Mouse (Mus musculus): ENCODE data around the gene Daam1. TPM values are rescaled to one million over a fixed set of nuclear protein-coding genes. Genes with fewer than 3 reads are reported as not detected.

Daam1 gene
- polyA plus RNA-seq, 1 experiment from 2014 or later: 17.6 TPM

- Histone ChIP-seq H3K36me3 (ENCODE audit: poor library complexity, severe bottlenecking) (no peaks in the 10 kb centered on the region), H3K4me1 (no peaks in the 10 kb centered on the region), H3K9ac (no peak overlapping the region), H3K27ac (no peak overlapping the region), H3K4me3 (no peak overlapping the region), H3K9me3 (replicated peaks) (no peaks in the 10 kb centered on the region), H3K27me3 (no peaks in the 10 kb centered on the region), H3K4me2 (no peak overlapping the region)
- ATAC-seq: no peak
- WGBS: 95% methylated on average over 14 of the region's 14 CpGs
Measured at GRCm38 (mm10) chr12:71812567-71812966, 18.3 kb upstream of the Daam1 start.

DNA sequence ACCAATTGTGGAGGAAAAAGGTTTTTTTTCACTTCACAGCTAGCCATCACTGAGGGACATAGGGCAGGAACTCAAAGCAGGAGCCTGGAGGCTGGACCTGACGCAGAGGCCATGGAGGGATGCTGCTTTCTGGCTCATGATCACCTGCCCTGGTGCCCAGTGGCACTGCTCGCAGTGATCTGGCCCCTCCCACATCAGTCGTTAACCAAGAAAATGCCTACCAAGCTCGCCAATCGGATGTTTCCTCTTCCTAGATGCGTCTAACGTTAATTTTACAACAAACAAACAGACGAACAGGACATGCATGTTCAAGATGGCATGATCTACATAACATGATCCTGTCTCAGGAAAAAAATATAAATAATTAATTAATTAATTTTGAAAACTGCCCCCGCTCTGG lies 17.6 kb upstream of the Daam1 start:
- Histone ChIP-seq H3K27me3 (no peaks in the 10 kb centered on the region), H3K4me2 (no peak overlapping the region), H3K36me3 (ENCODE audit: poor library complexity, severe bottlenecking) (no peaks in the 10 kb centered on the region), H3K4me1 (no peaks in the 10 kb centered on the region), H3K9ac (no peak overlapping the region), H3K4me3 (no peak overlapping the region), H3K9me3 (replicated peaks) (no peaks in the 10 kb centered on the region), H3K27ac (no peak overlapping the region)
- 88% methylated on average over 9 of the region's 9 CpGs for WGBS
- no peak for ATAC-seq

- no peak overlapping the region for H3K9ac ChIP-seq
- no peak overlapping the region for H3K4me2 ChIP-seq
- WGBS: 45% methylated on average over 7 of the region's 7 CpGs
- H3K27me3 ChIP-seq: no peaks in the 10 kb centered on the region
- no peak for ATAC-seq
- H3K4me1 ChIP-seq: no peaks in the 10 kb centered on the region
- no peaks in the 10 kb centered on the region for H3K36me3 ChIP-seq (ENCODE audit: poor library complexity, severe bottlenecking)
- H3K4me3 ChIP-seq: no peak overlapping the region
- no peaks in the 10 kb centered on the region for H3K9me3 ChIP-seq (replicated peaks)
- H3K27ac ChIP-seq: no peak overlapping the region
Measured at GRCm38 (mm10) chr12:71813761-71814160, 17.1 kb upstream of the Daam1 start.

DNA sequence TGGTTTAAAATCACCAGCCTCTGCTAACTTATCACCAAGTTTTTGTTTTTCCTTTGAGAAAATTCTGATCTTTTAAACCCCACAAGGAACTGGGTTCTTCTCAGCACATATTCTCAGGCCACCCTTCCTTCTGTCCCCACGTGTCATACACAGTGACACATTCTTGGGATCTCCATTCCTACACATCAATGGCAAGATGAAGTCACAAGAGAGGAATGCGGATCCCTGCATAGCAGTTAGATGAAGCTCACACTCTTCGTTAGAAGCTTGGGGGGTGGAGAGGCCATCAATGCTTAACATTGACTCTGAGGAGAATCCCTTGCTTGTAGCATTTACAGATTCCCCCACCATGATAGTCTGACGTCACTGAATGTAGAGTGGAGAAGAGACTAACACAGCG lies 10.8 kb upstream of the Daam1 start:
- Histone ChIP-seq H3K27ac (no peak overlapping the region), H3K36me3 (ENCODE audit: poor library complexity, severe bottlenecking) (no peaks in the 10 kb centered on the region), H3K9ac (no peak overlapping the region), H3K9me3 (replicated peaks) (no peaks in the 10 kb centered on the region), H3K4me2 (no peak overlapping the region), H3K4me3 (no peak overlapping the region), H3K27me3 (no peaks in the 10 kb centered on the region), H3K4me1 (no peaks in the 10 kb centered on the region)
- WGBS: 80% methylated on average over 5 of the region's 5 CpGs
- ATAC-seq: no peak

- WGBS: 95% methylated on average over 5 of the region's 5 CpGs
- Histone ChIP-seq H3K27ac (no peak overlapping the region), H3K4me2 (no peak overlapping the region), H3K27me3 (no peaks in the 10 kb centered on the region), H3K36me3 (ENCODE audit: poor library complexity, severe bottlenecking) (no peaks in the 10 kb centered on the region), H3K4me3 (no peak overlapping the region), H3K4me1 (no peaks in the 10 kb centered on the region), H3K9ac (no peak overlapping the region), H3K9me3 (replicated peaks) (no peaks in the 10 kb centered on the region)
- no peak for ATAC-seq
Measured at GRCm38 (mm10) chr12:71821272-71821671, 9.6 kb upstream of the Daam1 start.

DNA sequence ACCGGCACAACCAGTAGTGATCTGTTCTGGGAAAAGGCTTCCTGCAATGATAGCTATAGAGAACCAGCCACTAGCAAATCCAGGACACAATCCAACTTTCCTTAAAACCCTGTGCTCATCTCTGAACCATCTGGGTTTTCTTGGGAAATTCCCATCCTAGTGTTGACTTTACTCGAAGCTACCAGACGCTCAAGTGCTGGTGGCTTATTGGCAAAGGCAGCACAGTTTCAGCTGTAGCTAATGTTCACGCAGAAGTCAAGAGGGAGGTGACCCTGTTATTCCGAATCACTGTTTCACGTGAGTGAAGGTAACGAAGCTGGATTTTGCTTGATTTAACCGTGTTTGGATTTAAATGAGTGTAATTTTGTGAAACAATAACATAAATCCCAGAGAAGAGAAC lies 9.1 kb upstream of the Daam1 start:
- Histone ChIP-seq H3K27ac (no peak overlapping the region), H3K36me3 (ENCODE audit: poor library complexity, severe bottlenecking) (no peaks in the 10 kb centered on the region), H3K4me2 (no peak overlapping the region), H3K9ac (no peak overlapping the region), H3K4me1 (no peaks in the 10 kb centered on the region), H3K9me3 (replicated peaks) (no peaks in the 10 kb centered on the region), H3K27me3 (no peaks in the 10 kb centered on the region), H3K4me3 (no peak overlapping the region)
- no peak for ATAC-seq
- 83% methylated on average over 8 of the region's 8 CpGs for WGBS

DNA sequence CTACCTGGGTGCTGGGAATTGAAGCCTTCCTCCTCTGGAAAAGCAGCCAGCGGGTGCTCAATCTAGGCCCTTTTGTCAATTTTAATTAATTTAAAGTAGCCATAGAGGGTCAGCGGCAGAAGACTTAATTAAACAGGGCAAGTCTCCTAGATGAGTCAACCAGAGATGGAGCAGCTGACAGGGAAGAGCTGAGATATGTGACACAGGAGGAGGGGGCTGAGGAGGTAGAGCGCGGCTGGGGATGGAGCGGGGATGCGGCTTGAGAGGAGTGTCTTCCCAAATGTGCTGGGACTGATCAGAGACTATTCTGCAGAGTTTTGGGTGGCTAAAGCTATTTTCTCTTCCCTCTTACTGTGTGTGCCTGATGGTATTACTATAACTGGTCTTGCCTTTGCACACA lies 6.0 kb upstream of the Daam1 start:
- H3K4me3 ChIP-seq: no peak overlapping the region
- WGBS: 60% methylated on average over 6 of the region's 6 CpGs
- H3K9ac ChIP-seq: no peak overlapping the region
- H3K27ac ChIP-seq: no peak overlapping the region
- no peak overlapping the region for H3K4me2 ChIP-seq
- H3K9me3 ChIP-seq (replicated peaks): no peaks in the 10 kb centered on the region
- no peak for ATAC-seq
- H3K36me3 ChIP-seq (ENCODE audit: poor library complexity, severe bottlenecking): no peaks in the 10 kb centered on the region
- H3K27me3 ChIP-seq: 0 out of 2 replicates have a peak, but pooled peaks cover 2% of the 10 kb centered on the region
- H3K4me1 ChIP-seq: no peaks in the 10 kb centered on the region

DNA sequence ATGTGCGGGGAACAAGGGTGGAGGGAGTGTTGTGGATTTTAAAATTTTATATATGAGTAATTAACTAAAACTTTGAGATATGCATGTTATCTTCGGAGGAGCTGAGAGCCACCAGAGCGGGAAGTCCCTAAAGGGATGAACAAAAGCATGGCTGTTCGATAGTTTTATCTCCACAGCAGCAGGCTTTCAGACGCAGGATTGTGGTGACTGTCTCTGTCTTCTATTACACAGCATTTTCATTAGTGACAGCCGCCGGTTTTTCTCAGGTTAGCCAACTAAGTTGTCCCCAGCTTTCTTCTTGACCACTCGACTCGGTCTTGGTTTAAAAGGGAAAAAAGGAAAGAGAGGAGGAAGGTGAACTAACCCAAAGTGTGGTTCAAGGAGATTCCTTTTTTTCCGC lies 739 bp upstream of the Daam1 start:
- Histone ChIP-seq H3K4me2 (peak overlapping the region; percentile 60), H3K4me1 (peaks cover 32% of the 10 kb centered on the region), H3K27ac (0 out of 2 replicates have a peak overlapping the region, but pooled peaks have one; percentile 40), H3K9ac (peak overlapping the region; percentile 75), H3K4me3 (peak overlapping the region; percentile 90), H3K36me3 (ENCODE audit: poor library complexity, severe bottlenecking) (no peaks in the 10 kb centered on the region), H3K9me3 (replicated peaks) (no peaks in the 10 kb centered on the region), H3K27me3 (0 out of 2 replicates have a peak, but pooled peaks cover 2% of the 10 kb centered on the region)
- ATAC-seq: no peak
- WGBS: 15% methylated on average over 10 of the region's 10 CpGs

DNA sequence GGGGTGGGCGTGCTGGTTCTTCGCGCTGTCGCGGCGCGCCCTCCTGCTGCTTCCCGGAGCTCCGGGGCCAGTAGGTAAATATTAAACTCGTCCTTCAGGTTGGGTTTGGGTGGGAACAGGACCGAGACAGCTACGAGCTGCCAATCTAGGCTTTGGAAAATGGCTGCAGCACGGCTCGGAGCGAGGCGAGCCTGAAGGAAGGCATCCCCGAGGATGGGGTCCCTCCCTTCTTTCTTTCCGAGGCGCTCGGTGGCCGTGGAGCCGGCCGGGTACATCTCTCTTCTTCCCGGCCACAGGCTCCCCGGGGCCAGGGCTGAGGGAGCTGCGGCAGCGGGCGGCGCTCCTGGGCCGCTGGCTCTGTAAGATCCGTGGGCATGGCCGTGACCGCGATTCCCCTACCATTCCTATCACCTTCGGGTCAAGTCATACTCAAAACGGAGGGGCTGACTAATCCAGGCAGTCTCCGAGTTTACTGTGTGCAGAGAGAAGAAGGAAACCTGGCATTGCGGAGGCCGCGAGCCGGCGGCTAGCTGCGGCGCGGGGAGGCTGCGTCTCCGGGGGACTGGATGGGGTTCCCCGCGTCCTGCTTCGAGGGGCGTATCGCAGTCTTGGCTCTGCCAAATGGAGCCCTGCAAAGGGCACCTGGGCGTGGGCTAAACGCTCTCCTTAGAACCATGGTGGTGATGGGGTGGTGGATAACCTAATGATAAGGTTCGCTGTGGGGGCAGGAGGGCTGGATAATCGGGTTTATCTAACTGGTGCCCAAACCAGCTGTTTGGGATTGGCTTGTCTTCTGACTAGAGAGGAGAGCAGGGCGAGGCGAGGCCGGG lies 595 bp downstream of the Daam1 start:
- Histone ChIP-seq H3K4me2 (peak overlapping the region; percentile 93), H3K27me3 (0 out of 2 replicates have a peak, but pooled peaks cover 2% of the 10 kb centered on the region), H3K4me3 (peak overlapping the region; percentile 90), H3K9me3 (replicated peaks) (no peaks in the 10 kb centered on the region), H3K9ac (peak overlapping the region; percentile 95), H3K4me1 (peaks cover 45% of the 10 kb centered on the region), H3K27ac (peak overlapping the region; percentile 95), H3K36me3 (ENCODE audit: poor library complexity, severe bottlenecking) (no peaks in the 10 kb centered on the region)
- ATAC-seq: peak; percentile 46
- WGBS: 0% methylated on average over 58 of the region's 59 CpGs

DNA sequence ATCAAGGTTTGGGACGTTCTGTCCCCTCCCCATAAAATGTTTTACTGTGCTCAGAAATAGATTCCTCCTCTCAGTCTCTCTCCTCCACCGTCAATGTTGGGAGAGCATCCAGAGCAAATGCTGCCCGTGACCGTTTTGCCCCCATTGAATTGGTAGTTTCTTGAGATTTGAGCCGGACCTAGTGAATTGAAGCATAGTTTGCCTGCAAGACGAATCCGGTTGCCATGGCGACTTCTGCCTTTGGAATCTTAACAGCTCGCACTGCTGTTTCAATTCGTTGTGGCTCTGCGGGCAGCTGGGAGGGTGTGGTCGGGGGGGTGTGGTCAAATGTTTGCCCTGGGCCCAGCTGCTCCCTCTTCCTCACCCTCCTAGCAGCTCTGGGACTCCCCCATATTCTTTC lies 1.3 kb downstream of the Daam1 start:
- Histone ChIP-seq H3K4me1 (peaks cover 53% of the 10 kb centered on the region), H3K36me3 (ENCODE audit: poor library complexity, severe bottlenecking) (no peaks in the 10 kb centered on the region), H3K4me2 (peak overlapping the region; percentile 93), H3K4me3 (peak overlapping the region; percentile 90), H3K9me3 (replicated peaks) (no peaks in the 10 kb centered on the region), H3K27me3 (0 out of 2 replicates have a peak, but pooled peaks cover 2% of the 10 kb centered on the region), H3K9ac (peak overlapping the region; percentile 95), H3K27ac (peak overlapping the region; percentile 95)
- 0% methylated on average over 12 of the region's 12 CpGs for WGBS
- ATAC-seq: no peak

- WGBS: 75% methylated on average over 7 of the region's 7 CpGs
- no peaks in the 10 kb centered on the region for H3K36me3 ChIP-seq (ENCODE audit: poor library complexity, severe bottlenecking)
- no peak overlapping the region for H3K4me3 ChIP-seq
- H3K9me3 ChIP-seq (replicated peaks): no peaks in the 10 kb centered on the region
- no peak overlapping the region; the same call in 1 of the 2 replicates for H3K27ac ChIP-seq
- 0 out of 2 replicates have a peak, but pooled peaks cover 1% of the 10 kb centered on the region for H3K27me3 ChIP-seq
- no peak overlapping the region for H3K4me2 ChIP-seq
- ATAC-seq: no peak
- peaks cover 71% of the 10 kb centered on the region for H3K4me1 ChIP-seq
- no peak overlapping the region for H3K9ac ChIP-seq
Measured at GRCm38 (mm10) chr12:71834041-71834440, 3.2 kb downstream of the Daam1 start.

- H3K4me1 ChIP-seq: peaks cover 89% of the 10 kb centered on the region
- H3K4me2 ChIP-seq: no peak overlapping the region
- H3K36me3 ChIP-seq (ENCODE audit: poor library complexity, severe bottlenecking): no peaks in the 10 kb centered on the region
- no peak overlapping the region for H3K27ac ChIP-seq
- no peak overlapping the region for H3K9ac ChIP-seq
- H3K4me3 ChIP-seq: no peak overlapping the region
- 73% methylated on average over 5 of the region's 5 CpGs for WGBS
- H3K9me3 ChIP-seq (replicated peaks): no peaks in the 10 kb centered on the region
- H3K27me3 ChIP-seq: no peaks in the 10 kb centered on the region
- ATAC-seq: no peak
Measured at GRCm38 (mm10) chr12:71835966-71836668, 5.2 kb downstream of the Daam1 start.
